Mouse (Mus musculus): Measurements from ENCODE around the gene Adamts16. TPM values are rescaled to one million over a fixed set of nuclear protein-coding genes. Genes with fewer than 3 reads are reported as not detected.

The Adamts16 gene
- total and polyA plus RNA-seq, 3 experiments, result 0.33 TPM; not detected in 2

- no peaks in the 10 kb centered on the region for H3K4me1 ChIP-seq (ENCODE audit: insufficient read depth, low read depth, low read length)
- DNase-seq (ENCODE audit: low spot score), result no peak
- H3K27me3 ChIP-seq (ENCODE audit: insufficient read depth, low read length), result no peaks in the 10 kb centered on the region
- H3K4me3 ChIP-seq (ENCODE audit: low read depth, low read length), result no peak overlapping the region
- no peaks in the 10 kb centered on the region for H3K36me3 ChIP-seq (replicated peaks)
- no peak for ATAC-seq (ENCODE audit: extremely low read depth, insufficient number of reproducible peaks, low FRiP score, poor library complexity, severe bottlenecking)
- TF ChIP-seq GATA1 (IDR thresholded peaks at IDR 0.05; ENCODE audit: borderline replicate concordance, low read length) (no peak), GATA2 (IDR thresholded peaks at IDR 0.05; ENCODE audit: borderline replicate concordance, low read depth, low read length) (no peak), TAL1 (conservative IDR thresholded peaks at IDR 0.05; ENCODE audit: low read depth, low read length) (no peak), POLR2AphosphoS5 (IDR thresholded peaks at IDR 0.05; ENCODE audit: insufficient replicate concordance, low read depth, low read length) (no peak), CTCF (IDR thresholded peaks at IDR 0.05; ENCODE audit: low read depth, low read length) (no peak)
- H3K9me3 ChIP-seq (replicated peaks), result peaks cover 76% of the 10 kb centered on the region
Measured at GRCm38 (mm10) chr13:70733911-70734310, 107.7 kb downstream of the Adamts16 start.

- H3K9me3 ChIP-seq (replicated peaks), result peaks cover 76% of the 10 kb centered on the region
- DNase-seq (ENCODE audit: low spot score), result no peak
- H3K36me3 ChIP-seq (replicated peaks), result no peaks in the 10 kb centered on the region
- no peak for ATAC-seq (ENCODE audit: extremely low read depth, insufficient number of reproducible peaks, low FRiP score, poor library complexity, severe bottlenecking)
- H3K4me1 ChIP-seq (ENCODE audit: insufficient read depth, low read depth, low read length), result no peaks in the 10 kb centered on the region
- no peak overlapping the region for H3K4me3 ChIP-seq (ENCODE audit: low read depth, low read length)
- H3K27me3 ChIP-seq (ENCODE audit: insufficient read depth, low read length), result no peaks in the 10 kb centered on the region
- no peak for TF ChIP-seq TAL1 (conservative IDR thresholded peaks at IDR 0.05; ENCODE audit: low read depth, low read length)
- no peak for TF ChIP-seq POLR2AphosphoS5 (IDR thresholded peaks at IDR 0.05; ENCODE audit: insufficient replicate concordance, low read depth, low read length)
- TF ChIP-seq GATA1 (IDR thresholded peaks at IDR 0.05; ENCODE audit: borderline replicate concordance, low read length), result no peak
- TF ChIP-seq GATA2 (IDR thresholded peaks at IDR 0.05; ENCODE audit: borderline replicate concordance, low read depth, low read length), result no peak
- no peak for TF ChIP-seq CTCF (IDR thresholded peaks at IDR 0.05; ENCODE audit: low read depth, low read length)
Measured at GRCm38 (mm10) chr13:70733206-70733605, 108.4 kb downstream of the Adamts16 start.

- DNase-seq (ENCODE audit: low spot score) (no peak), ATAC-seq (ENCODE audit: extremely low read depth, insufficient number of reproducible peaks, low FRiP score, poor library complexity, severe bottlenecking) (no peak)
- Histone ChIP-seq H3K4me3 (ENCODE audit: low read depth, low read length) (no peak overlapping the region), H3K27me3 (ENCODE audit: insufficient read depth, low read length) (no peaks in the 10 kb centered on the region), H3K9me3 (replicated peaks) (peaks cover 72% of the 10 kb centered on the region), H3K36me3 (replicated peaks) (no peaks in the 10 kb centered on the region), H3K4me1 (ENCODE audit: insufficient read depth, low read depth, low read length) (no peaks in the 10 kb centered on the region)
- TF ChIP-seq CTCF (IDR thresholded peaks at IDR 0.05; ENCODE audit: low read depth, low read length) (no peak), GATA2 (IDR thresholded peaks at IDR 0.05; ENCODE audit: borderline replicate concordance, low read depth, low read length) (no peak), POLR2AphosphoS5 (IDR thresholded peaks at IDR 0.05; ENCODE audit: insufficient replicate concordance, low read depth, low read length) (no peak), GATA1 (IDR thresholded peaks at IDR 0.05; ENCODE audit: borderline replicate concordance, low read length) (no peak), TAL1 (conservative IDR thresholded peaks at IDR 0.05; ENCODE audit: low read depth, low read length) (no peak)
Measured at GRCm38 (mm10) chr13:70732781-70733180, 108.8 kb downstream of the Adamts16 start.

- Histone ChIP-seq H3K27me3 (ENCODE audit: insufficient read depth, low read length) (no peaks in the 10 kb centered on the region), H3K36me3 (replicated peaks) (no peaks in the 10 kb centered on the region), H3K9me3 (replicated peaks) (peaks cover 67% of the 10 kb centered on the region), H3K4me3 (ENCODE audit: low read depth, low read length) (no peak overlapping the region), H3K4me1 (ENCODE audit: insufficient read depth, low read depth, low read length) (no peaks in the 10 kb centered on the region)
- no peak for ATAC-seq (ENCODE audit: extremely low read depth, insufficient number of reproducible peaks, low FRiP score, poor library complexity, severe bottlenecking)
- DNase-seq (ENCODE audit: low spot score), result no peak
- TF ChIP-seq POLR2AphosphoS5 (IDR thresholded peaks at IDR 0.05; ENCODE audit: insufficient replicate concordance, low read depth, low read length) (no peak), GATA1 (IDR thresholded peaks at IDR 0.05; ENCODE audit: borderline replicate concordance, low read length) (no peak), TAL1 (conservative IDR thresholded peaks at IDR 0.05; ENCODE audit: low read depth, low read length) (no peak), CTCF (IDR thresholded peaks at IDR 0.05; ENCODE audit: low read depth, low read length) (no peak), GATA2 (IDR thresholded peaks at IDR 0.05; ENCODE audit: borderline replicate concordance, low read depth, low read length) (no peak)
Measured at GRCm38 (mm10) chr13:70731349-70731748, 110.3 kb downstream of the Adamts16 start.

- DNase-seq (ENCODE audit: low spot score) (no peak), ATAC-seq (ENCODE audit: extremely low read depth, insufficient number of reproducible peaks, low FRiP score, poor library complexity, severe bottlenecking) (no peak)
- Histone ChIP-seq H3K36me3 (replicated peaks) (no peaks in the 10 kb centered on the region), H3K9me3 (replicated peaks) (peaks cover 67% of the 10 kb centered on the region), H3K4me1 (ENCODE audit: insufficient read depth, low read depth, low read length) (no peaks in the 10 kb centered on the region), H3K27me3 (ENCODE audit: insufficient read depth, low read length) (no peaks in the 10 kb centered on the region), H3K4me3 (ENCODE audit: low read depth, low read length) (no peak overlapping the region)
- TF ChIP-seq CTCF (IDR thresholded peaks at IDR 0.05; ENCODE audit: low read depth, low read length) (no peak), GATA2 (IDR thresholded peaks at IDR 0.05; ENCODE audit: borderline replicate concordance, low read depth, low read length) (no peak)
Measured at GRCm38 (mm10) chr13:70729996-70730395, 111.6 kb downstream of the Adamts16 start.

GRCm38 (mm10) chr13:70726249-70726648, 115.4 kb downstream of the Adamts16 start:
- no peaks in the 10 kb centered on the region for H3K36me3 ChIP-seq (replicated peaks)
- H3K4me3 ChIP-seq (ENCODE audit: low read depth, low read length), result no peak overlapping the region
- peaks cover 59% of the 10 kb centered on the region for H3K9me3 ChIP-seq (replicated peaks)
- TF ChIP-seq GATA1 (IDR thresholded peaks at IDR 0.05; ENCODE audit: borderline replicate concordance, low read length) (no peak), TAL1 (conservative IDR thresholded peaks at IDR 0.05; ENCODE audit: low read depth, low read length) (no peak), GATA2 (IDR thresholded peaks at IDR 0.05; ENCODE audit: borderline replicate concordance, low read depth, low read length) (no peak), CTCF (IDR thresholded peaks at IDR 0.05; ENCODE audit: low read depth, low read length) (no peak), POLR2AphosphoS5 (IDR thresholded peaks at IDR 0.05; ENCODE audit: insufficient replicate concordance, low read depth, low read length) (no peak)
- no peak for ATAC-seq (ENCODE audit: extremely low read depth, insufficient number of reproducible peaks, low FRiP score, poor library complexity, severe bottlenecking)
- DNase-seq (ENCODE audit: low spot score), result no peak
- no peaks in the 10 kb centered on the region for H3K27me3 ChIP-seq (ENCODE audit: insufficient read depth, low read length)
- H3K4me1 ChIP-seq (ENCODE audit: insufficient read depth, low read depth, low read length), result no peaks in the 10 kb centered on the region

GRCm38 (mm10) chr13:70724635-70725034, 117.0 kb downstream of the Adamts16 start:
- Histone ChIP-seq H3K9me3 (replicated peaks) (peaks cover 54% of the 10 kb centered on the region), H3K4me1 (ENCODE audit: insufficient read depth, low read depth, low read length) (no peaks in the 10 kb centered on the region), H3K27me3 (ENCODE audit: insufficient read depth, low read length) (no peaks in the 10 kb centered on the region), H3K36me3 (replicated peaks) (no peaks in the 10 kb centered on the region), H3K4me3 (ENCODE audit: low read depth, low read length) (no peak overlapping the region)
- DNase-seq (ENCODE audit: low spot score), result no peak
- TF ChIP-seq GATA2 (IDR thresholded peaks at IDR 0.05; ENCODE audit: borderline replicate concordance, low read depth, low read length) (no peak), POLR2AphosphoS5 (IDR thresholded peaks at IDR 0.05; ENCODE audit: insufficient replicate concordance, low read depth, low read length) (no peak), CTCF (IDR thresholded peaks at IDR 0.05; ENCODE audit: low read depth, low read length) (no peak), TAL1 (conservative IDR thresholded peaks at IDR 0.05; ENCODE audit: low read depth, low read length) (no peak), GATA1 (IDR thresholded peaks at IDR 0.05; ENCODE audit: borderline replicate concordance, low read length) (no peak)
- ATAC-seq (ENCODE audit: extremely low read depth, insufficient number of reproducible peaks, low FRiP score, poor library complexity, severe bottlenecking), result no peak
